Mouse (Mus musculus) urinary bladder, adult 18-20 months (tissue): ENCODE data around the gene Cnn2.

Experiments
- DNase-seq, 2 experiments: peaks; one replicate each; pipeline ENCODE4 v3.0.0; 2022; ENCODE audit warnings: low spot score in 2 of 2, mixed read lengths in 2 of 2

The Cnn2 gene

DNA sequence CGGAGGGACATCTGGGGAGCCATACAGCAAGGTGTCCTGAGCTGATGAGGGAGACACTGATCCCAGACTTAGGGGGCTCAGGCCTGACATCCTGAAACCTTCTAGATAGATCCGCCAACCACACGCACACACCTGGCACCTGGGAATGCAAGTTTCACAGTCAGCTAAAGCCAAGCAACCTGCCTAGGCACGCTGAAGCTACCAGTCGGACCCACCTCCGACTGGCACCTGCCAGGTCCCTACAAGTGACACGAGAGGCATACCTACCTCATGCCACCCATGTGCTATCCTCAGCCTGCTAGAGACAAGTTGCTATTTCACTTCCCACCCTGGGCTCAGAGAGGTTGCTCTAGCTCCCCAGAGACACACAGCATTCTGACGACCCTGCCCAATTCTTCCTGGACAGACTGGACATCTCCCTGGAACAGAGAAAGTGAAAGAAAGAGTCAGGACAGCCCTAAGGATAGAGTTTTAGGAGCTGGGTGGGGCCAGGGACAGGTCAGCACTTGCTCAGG, 945 bp downstream of the Cnn2 start:
- no peak for DNase-seq

DNA sequence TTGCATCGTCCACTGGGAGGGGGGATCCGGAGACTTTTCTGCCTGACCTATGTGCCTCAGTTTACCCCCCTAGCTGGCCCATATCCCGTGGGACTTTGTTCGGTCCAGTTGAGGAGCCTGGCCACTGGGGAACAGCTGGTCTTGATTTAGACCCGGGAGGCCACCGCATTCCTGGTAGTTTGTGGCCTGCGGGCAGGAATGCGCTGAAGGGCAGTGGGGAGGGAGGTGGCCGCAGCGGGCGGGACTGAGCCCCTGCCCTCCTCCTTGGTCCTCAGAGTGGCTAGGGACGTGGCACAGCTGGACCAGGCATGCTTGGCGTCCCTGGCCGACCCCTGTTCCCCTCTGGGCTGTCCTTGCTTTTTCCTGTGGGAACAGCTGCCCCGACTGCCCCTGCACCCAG, 1.5 kb downstream of the Cnn2 start:
- DNase-seq: no peak

DNA sequence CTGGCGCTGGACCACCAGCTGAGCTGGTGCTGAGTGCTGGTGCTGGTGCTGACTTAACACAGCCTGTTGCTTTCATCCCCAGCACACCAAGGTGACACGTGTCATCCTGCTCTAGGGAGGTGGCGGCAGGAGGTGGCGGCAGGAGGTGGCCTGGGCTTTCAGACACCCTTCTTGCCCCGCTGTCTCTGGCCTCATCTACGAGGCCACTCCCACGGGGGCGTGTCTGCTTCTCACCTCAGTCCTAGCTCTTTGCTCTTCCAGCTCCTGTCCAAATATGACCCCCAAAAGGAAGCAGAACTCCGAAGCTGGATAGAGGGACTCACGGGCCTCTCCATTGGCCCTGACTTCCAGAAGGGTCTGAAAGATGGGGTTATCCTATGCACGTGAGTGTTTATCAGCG, 2.7 kb downstream of the Cnn2 start:
- DNase-seq: no peak

DNA sequence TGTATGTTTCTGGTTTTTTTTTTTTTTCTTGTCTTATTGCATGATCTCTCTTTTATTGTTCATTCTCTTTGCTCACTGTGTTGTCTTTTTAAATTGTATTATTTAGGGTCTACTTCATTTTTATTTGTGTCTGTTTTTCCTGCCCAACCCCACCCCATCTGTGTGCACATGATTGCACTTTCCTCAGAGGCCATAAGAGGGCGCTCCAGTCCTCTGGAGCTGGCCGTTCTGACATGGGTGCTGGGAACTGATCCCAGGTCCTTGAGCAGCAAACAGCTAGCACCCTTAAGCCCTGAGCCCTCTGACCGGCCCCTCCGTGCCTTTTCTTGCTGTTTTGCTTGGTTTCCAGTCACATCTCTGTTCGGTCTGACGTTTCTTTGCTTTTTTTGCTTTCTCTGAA, 3.2 kb downstream of the Cnn2 start:
- no peak for DNase-seq

DNA sequence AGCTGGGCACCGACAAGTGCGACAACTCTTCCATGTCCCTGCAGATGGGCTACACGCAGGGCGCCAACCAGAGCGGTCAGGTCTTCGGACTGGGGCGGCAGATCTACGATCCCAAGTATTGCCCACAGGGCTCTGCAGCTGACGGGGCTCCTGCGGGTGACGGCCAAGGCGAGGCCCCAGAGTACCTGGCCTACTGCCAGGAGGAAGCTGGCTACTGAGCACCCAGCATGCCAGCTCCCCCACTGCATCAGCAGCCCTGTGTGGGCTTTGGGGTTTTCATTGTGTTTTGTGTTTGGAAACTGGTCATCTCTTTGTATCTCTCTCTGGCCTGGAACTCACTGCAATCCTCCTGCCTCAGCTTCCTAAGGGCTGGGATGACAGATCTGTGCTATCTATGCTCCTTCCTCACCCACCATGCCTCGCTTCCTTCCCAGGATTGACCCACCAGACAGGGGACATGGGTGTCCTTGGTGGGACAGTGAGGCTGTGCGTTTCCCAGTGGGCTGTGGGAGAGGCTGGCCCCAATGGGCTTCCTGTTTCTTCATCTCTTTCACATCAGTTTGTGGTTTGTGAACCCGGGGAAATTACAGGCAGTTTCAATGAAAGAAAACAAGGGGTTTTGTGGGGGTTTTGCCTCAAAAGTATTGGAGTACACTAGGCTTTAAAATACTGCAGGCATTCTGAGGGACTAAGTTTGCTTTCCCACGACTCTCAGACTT, 6.2 kb downstream of the Cnn2 start:
- DNase-seq: no peak

DNA sequence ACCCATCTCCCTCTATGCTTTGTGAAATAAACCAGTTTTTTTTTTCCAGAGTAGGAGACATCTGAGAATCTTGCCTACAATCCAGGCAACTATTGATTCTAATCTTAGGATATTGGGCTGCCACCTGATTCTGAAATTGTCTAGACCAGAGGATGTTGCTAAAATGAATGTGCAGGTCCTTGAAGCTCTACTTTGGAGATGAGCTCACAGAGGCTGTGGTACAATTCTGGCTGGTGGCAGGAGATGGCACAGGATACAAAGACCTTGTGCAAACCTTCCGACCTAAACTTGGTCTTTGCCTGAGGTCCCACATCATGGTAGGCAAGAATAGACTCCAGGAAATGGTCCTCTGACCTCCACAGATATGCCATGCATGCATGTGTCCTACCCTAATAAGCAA, 7.3 kb downstream of the Cnn2 start:
- DNase-seq: no peak

DNA sequence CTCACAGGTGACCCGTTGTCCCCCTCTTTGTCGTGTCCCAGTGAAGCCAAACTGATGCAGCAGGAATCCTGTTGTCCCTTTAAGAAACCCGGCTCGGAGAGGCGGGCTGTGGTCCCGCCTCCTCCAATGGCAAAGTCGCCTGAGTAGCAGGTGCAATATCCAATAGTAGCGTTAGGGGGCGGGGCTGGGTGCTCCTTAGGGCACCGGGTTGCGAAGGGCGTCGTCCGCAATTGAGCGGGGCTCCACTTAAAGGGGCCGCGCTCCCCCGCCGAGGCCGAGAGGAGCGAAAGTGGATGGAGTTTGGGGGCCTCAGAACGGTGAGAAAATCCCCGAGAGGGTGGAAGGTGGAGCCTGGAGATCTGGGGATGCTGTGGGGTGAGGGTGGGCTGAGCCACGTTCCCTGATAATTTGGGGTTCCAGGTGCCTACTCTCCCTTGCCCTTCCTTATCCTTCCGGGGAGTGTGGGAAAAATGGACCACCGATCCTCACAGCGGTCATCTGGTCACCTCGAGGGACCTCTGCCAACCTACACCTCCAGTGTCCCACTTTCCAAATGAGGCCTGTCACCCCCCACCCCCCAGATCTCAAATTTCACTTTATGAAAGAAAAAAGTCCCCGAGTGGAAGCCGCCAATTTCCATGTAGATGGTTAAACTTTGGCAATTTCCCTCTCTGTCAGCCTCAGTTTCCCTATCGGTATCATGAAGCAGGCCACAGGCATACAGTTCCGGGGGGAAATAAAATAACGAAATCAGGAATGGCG, 8.1 kb downstream of the Cnn2 start, which contains the start of gene Abca7:
Gene Abca7 (plus strand): TSS at position 223 of the 762 bp plus-strand sequence.
- DNase-seq: peak; percentile 93 to 96

DNA sequence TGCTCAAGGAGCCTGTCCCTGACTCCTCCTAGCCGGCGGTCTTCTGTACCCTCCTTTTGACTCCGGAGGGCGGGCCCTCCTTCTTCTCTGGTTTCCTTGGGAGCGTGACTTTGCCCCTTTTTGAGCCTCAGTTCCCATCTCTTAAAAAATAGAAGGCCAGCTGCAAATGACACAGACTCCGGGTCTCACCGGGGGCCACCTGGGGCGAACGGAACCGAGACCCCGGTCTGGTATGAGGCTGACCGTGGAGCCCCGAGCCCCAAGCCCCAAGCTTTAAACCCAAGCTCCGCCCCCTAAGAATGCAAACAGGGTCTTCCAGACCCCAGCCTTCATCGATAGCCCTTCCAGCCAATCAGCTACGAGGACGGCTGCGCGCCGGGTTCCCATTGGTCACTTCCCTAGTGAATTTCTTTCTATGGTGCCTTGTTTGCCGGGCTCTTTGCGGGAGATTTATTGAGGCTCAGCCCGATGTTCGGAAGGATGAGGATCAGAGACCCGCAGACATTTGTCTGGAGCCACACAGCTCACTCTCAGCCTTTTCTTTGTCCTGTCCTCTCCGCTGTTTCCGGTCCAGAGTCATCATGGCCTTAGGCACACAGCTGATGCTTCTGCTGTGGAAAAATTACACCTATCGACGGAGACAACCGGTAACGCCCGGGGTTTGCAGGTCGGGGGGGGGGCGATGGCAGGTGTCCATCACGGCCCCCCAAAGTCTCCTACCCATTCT, 8.8 kb downstream of the Cnn2 start:
- DNase-seq: peak in 1 of 2 experiments; percentile 35

DNA sequence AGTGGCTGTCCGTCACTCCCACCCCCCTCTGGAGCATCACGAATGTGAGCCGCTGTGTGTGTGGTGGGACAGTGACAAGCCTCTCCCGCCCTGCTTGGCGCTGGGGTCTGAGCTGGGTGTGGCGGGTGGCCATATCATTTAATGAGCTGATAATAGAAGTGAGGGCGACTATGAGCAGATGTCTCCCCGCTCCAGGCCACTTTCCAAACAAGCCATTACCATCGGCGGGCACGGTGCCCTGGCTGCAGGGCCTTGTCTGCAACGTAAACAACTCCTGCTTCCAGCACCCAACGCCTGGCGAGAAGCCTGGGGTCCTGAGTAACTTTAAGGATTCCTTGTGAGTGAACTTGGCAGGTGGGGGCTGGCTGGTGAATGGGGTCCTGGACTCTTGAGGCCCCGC, 9.4 kb downstream of the Cnn2 start:
- DNase-seq: no peak

DNA sequence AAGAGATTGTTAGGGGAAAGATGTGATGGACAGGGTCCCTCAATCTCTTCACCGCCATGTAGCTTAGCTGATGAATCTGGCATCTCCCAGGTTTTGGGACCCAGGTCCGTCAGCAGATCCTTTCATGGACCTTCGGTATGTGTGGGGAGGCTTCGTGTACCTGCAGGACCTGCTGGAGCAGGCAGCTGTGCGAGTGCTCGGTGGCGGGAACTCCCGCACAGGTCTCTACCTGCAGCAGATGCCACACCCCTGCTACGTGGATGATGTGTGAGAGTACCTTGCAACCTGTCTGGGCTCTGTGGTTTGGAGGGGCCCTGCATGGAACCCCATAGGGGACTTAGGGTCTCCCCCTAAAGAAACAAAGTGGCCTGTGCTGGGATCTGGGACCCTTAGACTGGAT, 13.6 kb downstream of the Cnn2 start:
- DNase-seq: no peak

DNA sequence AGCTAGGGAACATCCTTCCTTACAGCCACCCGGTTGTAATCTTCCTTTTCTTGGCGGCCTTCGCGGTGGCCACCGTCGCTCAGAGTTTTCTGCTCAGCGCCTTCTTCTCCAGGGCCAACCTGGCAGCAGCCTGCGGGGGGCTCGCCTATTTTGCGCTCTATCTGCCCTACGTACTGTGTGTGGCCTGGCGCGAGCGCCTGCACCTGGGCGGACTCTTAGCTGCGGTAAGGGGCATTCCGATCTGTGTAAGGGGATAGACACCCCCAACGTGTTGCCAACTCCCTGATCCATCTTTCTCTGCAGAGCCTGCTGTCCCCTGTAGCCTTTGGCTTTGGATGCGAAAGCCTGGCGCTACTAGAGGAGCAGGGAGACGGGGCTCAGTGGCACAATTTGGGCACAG, 14.4 kb downstream of the Cnn2 start:
- DNase-seq: no peak

DNA sequence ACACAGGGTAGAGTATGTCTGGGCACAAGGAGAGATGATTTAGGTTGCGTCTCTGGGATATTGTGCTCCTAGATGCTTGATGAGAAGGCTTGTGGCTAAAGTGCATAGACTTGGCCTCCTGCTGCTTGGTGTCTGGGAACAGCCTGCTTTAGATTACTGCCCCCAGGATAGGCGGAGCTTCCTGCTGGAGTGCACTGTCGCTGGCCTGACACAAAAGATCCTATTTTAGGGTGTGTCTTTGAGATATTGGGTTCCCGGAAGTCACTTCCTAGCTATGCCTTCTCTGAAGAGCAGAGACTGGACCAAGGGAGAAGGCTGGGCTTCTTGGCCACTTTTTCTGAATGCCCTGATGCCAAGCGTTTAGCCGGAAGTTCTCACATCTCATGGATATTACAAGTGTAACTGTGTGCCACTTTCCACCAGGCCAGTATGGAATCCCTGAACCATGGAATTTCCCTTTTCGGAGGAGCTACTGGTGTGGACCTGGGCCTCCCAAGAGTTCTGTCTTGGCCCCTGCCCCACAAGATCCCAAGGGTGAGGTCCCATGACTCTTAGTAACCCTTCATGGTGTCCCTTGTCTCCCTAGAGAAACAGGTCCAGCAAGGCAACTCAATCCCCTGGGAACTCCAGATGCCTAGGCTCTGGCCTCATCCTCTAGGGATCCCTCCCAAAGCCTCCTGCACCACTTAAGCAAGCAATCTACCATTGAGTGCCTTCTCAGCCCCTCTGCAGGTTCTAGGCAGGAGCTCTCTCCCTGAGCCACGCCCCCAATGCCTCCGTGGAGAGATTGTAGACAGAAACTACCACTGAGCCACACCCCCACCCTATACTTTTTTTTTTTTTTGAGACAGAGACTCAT, 15.2 kb downstream of the Cnn2 start:
- DNase-seq: no peak

DNA sequence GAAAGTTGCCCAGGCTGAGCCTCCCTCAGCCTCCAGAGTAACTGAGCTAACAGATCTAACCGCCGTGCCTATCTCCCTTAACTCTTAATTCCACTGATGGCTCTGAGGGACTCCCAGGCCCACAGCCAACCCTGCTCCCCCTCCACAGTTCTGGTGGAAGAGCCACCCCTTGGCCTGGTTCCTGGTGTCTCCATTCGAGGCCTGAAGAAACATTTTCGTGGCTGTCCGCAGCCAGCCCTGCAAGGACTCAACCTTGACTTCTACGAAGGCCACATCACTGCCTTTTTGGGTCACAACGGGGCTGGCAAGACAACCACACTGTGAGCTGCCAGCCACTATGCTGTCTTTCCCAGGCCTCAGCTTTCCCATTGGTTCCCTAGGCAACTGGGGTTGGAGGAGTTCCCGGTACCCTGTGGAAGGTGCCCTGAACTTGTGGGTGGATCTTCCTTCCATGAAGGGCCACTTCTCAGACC, 15.9 kb downstream of the Cnn2 start:
- DNase-seq: no peak

DNA sequence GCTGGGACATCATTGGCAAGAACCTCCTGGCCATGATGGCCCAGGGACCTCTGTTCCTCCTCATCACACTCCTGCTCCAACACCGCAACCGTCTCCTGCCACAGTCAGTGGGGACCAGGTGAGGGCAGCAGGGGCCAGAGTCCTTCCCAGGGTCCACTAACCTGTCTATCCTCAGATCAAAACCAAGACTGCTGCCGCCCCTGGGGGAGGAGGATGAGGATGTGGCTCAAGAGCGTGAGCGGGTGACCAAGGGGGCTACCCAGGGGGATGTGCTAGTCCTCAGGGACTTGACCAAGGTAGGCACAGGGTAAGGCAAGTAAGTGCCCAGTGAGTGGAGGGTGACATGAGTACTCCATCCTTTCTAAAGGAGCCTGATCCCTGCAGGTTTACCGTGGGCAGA, 23.4 kb downstream of the Cnn2 start:
- no peak for DNase-seq

DNA sequence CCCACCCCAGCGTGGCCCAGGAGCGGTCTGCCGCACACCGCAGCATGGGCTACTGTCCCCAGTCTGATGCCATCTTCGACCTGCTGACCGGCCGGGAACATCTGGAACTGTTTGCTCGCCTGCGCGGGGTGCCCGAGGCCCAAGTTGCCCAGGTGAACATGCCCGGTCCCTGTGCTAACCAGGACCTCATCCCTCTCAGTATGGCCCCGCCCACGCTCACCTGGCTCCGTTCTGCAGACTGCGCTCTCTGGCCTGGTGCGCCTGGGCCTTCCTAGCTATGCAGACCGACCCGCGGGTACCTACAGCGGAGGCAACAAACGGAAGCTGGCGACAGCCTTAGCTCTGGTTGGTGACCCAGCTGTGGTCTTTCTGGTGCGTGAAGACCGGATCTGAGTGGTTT, 25.2 kb downstream of the Cnn2 start:
- DNase-seq: no peak

DNA sequence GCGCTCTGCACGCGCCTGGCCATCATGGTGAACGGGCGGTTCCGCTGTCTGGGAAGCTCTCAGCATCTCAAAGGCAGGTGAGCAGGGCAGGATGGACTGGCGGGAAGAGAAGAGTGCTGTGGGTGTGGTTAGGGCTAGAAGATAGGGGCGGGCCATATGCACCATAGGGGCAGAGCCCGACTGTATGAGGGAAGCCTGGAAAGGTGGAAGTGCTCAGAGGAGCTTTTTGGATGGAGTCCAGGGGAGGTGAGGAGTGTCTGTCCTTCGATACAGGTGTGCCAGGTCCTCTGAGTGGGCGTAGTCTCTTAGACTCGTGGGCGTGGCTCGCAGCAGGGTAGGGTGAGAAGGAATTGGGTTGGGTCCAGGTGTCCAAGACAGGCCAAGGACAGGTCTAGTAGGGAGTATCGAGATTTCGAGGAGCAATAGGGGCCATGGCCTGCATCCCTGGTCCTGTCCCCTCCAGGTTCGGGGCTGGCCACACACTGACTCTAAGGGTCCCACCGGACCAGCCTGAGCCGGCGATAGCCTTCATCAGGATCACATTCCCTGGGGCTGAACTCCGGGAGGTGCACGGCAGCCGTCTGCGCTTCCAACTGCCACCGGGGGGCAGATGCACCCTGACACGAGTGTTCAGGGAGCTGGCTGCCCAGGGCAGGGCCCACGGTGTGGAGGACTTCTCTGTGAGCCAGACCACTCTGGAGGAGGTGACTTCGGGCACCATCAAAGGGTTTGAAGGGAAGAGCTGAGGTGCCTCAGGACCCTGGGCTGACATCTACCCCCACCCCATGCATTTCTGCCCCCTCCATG, 26.3 kb downstream of the Cnn2 start:
- DNase-seq: no peak

DNA sequence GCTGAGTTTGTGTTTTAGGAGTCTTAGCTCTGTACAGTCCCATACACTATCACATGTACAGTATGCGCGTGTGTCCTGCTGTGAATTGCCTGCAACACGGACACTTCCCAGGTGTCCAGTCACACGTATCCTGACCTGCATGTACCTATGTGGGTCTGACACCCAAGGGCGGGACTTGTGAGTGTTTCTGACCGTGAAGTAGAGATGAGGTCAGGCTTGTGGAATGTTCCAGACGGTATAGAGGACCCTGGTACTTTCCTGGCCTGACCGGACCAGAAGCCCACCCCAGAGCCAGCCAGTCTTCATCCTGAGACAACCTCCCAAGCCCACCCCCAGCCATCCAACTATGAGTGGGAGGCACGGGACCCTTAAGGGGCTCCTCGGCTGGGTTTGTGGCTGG, 27.2 kb downstream of the Cnn2 start:
- DNase-seq: no peak

DNA sequence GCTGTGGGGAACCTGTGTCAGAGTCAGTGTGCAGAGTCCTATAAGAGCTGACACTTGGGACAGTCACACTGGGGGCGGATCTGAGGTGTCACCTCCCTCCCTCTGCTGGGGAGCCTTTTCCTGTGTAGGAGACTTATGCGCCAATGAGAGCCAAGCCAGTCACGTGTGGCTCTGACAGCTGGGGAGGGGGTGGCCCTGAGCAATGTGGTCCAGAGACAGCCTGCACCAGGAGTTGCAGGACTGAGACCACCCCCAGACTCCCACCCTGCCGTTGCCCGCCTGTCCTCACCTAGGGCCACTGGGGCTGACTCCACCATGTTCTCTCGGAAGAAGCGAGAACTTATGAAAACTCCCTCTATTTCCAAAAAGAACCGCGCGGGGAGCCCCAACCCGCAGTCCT, 28.1 kb downstream of the Cnn2 start, which contains the start of gene Arhgap45:
Gene Arhgap45 (plus strand): TSS at position 143 of the 400 bp plus-strand sequence.
- DNase-seq: no peak

DNA sequence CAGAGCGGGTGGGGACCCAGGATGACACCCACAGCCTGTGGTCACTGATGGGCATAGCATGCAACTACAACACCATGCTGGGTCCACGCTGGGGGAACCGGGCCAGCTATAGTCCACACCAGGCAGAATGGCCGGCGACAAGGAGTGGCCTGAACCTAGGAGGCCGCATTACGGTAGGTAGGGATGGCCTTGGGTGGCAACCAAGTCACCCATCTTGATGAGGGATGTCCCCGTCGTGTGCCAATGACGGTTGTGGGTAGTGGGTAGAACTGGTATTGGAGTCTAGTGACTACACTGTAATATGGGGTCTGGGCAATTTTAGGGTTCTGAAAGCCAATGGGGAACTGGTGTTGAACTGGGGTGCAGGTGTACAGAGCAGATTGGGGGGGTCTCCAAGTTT, 28.5 kb downstream of the Cnn2 start:
- DNase-seq: no peak

DNA sequence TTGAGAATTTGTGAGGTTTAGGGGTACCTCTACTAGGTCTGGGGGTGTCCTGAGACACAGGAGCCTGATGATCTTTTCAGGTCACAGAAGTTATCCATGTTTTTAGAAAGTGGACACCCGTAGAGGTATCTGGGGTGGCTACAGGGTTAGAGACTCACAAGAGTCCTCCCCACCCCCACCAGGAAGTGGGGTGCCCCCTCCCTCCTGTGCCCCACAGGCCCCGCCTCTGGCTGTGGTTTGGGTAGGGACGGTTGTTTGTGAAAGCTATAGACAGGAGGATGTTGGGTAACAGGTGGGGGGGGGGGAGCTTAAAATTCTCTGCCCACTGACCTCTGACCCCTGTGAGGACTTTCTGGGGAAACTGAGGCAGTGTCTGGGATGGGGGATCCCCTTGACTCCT, 29.0 kb downstream of the Cnn2 start:
- no peak for DNase-seq
